Mouse (Mus musculus): ENCODE measurements around the gene Chml.

Chml gene

GRCm38 (mm10) chr1:175692246-175692996 is at the start of gene Chml, which contains the start of gene Opn3:
TSS of gene Chml (minus strand) at chr1:175692901.
TSS of gene Opn3 (minus strand) at chr1:175692776.
- in situ Hi-C loops (cut with MboI, MseI): loop anchor here (5.0 kb wide), 1 partner anchor 190 kb away; the partner anchor contains the start of gene Exo1

- in situ Hi-C loops (cut with MboI, MseI): no loop called here
Observed at GRCm38 (mm10) chr1:175725771-175726170, 33.1 kb upstream of the Chml start.

- in situ Hi-C loops (cut with MboI, MseI): no loop called here
Observed at GRCm38 (mm10) chr1:175716832-175717231, 24.1 kb upstream of the Chml start.

DNA sequence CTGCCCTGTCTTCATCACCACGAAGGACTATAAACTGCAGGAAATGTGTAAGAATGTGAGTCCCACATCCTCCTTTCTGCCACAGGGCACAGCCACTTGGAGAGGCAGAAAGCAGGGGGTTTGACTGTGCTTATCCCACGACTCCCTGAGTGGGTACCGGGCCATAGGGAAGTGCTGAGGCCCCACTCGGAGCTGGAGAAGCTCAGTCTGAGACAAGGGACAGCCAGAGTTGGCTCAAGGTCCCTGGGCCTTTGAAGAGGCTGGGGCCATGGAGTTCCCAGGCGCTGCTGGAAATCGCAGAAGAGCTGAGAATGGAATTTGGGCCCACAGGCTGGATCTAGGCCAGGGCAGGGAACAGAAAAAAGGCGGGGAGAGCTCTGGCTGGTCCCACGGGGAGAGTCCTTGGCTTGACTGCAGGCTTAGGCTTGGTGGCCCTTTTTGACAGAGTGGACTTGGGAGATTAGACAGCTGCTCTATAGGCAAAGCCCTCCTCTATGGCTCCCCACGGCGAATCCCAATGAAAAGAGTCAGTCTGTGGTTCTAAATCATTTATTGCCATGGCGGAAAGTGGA is 19.7 kb upstream of the Chml start:
- in situ Hi-C loops (cut with MboI, MseI): no loop called here

GRCm38 (mm10) chr1:175708013-175708412 is 15.3 kb upstream of the Chml start:
- in situ Hi-C loops (cut with MboI, MseI): no loop called here

DNA sequence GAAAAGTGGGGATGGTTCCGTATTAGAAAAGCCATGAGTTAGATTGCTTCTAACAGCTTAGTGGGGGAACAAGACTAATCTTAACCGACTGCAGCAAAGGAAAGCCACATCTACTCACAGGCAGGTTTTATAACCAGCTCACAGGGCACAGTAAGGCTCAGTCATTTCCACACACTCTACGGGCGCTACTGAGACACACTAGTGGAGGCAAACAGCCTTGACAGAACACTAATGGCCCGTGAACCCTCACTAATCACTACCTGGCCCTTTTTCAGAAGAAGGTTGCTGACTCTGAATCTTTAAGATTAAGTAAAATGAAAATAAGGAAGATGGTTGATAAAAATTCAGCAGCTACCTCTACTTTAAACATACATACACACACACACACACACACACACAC is 14.9 kb upstream of the Chml start:
- in situ Hi-C loops (cut with MboI, MseI): no loop called here

GRCm38 (mm10) chr1:175701145-175701544 is 8.4 kb upstream of the Chml start:
- in situ Hi-C loops (cut with MboI, MseI): no loop called here

DNA sequence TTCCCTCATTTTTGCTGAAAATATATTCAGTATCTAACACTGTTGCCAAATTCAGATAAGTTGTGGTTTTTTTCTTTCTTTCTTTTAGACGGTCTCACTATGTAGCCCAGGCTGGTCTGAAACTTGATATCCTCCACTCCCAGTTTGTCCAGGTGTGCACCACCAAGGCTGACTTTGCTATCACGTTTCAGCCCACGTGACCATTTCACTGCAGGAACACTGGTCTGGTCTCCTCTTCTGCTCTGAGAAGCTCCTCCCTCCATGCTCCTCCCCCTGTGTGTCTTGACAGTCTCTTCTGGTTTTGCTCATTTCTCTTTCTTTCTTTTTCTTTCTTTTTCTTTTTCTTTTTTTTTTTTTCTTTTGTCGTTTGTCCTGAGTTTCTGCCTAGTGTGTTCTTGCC is 7.1 kb upstream of the Chml start:
- in situ Hi-C loops (cut with MboI, MseI): loop anchor here (5.0 kb wide), 1 partner anchor 72 kb away; the partner anchor contains the start of gene Fh1

DNA sequence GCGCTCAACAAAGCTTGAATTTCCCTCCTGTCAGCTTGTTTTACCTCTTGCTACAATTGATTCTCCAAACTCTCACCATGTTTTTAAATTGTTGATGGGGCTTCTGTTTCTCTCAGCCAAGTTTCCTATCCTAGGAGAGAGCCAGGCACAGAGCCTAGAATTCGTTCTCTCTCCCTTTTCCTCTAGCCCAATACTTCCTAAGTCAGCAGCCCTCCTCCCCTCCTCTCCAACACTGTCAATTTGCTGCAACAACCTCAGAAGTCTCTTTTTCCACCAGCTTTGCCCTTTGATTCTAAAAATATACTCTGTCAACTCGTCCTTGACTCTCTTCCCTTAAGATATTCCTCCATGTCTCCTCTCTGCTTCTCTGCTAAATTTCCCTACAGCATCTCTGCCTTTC is 6.7 kb upstream of the Chml start:
- in situ Hi-C loops (cut with MboI, MseI): loop anchor here (5.0 kb wide), 1 partner anchor 72 kb away; the partner anchor contains the start of gene Fh1

- in situ Hi-C loops (cut with MboI, MseI): loop anchor here (5.0 kb wide), 1 partner anchor 71 kb away; the partner anchor contains the start of gene Fh1
Observed at GRCm38 (mm10) chr1:175698293-175698692, 5.6 kb upstream of the Chml start, which contains the start of gene Wdr64. TSS of gene Wdr64 (plus strand) at chr1:175698593.

DNA sequence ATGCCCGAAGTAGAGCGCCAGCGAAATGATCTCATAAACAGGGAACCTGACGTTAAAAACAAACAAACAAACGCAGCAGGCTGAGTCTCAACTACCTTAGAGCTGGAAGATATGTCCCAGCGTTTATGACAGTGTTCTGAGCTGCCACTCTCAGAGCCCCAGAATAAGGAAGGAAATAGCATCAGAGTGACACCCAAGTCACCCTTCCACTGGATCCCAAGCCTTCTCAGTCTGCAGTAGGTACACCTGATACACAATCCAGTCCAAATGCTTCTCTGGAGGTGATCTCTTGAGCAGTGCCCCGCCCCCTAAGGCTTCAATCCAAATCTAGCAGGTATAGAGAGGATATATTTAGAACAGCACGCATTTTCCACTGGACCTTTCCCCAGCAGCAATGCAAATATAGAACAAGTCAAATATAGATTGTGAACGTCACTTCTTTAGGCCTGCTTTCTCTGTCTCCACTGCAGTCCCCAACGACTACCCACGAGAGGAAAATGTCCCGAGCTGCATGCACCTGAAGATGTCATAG is 794 bp upstream of the Chml start:
- in situ Hi-C loops (cut with MboI, MseI): loop anchor here (5.0 kb wide), 1 partner anchor 189 kb away; the partner anchor contains the start of gene Exo1

DNA sequence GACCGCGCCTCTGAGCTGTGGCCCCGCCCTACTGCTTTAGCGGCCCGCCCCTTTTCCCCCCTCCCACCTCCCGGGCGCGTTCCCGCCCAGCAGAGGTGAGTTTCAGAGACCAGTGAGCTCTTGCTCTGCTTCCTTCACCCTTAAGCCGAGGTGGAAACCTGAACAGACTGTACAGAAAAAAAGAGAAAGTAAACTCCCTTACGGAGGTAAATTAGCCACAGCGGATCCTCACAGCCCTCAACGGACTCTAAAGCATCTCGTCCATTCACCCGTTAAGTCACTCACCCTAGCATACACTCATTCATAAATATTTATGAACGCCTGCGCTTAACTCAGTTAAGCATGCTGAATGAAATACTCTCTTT is 278 bp upstream of the Chml start:
- in situ Hi-C loops (cut with MboI, MseI): loop anchor here (5.0 kb wide), 1 partner anchor 189 kb away; the partner anchor contains the start of gene Exo1

- in situ Hi-C loops (cut with MboI, MseI): loop anchor here (5.0 kb wide), 1 partner anchor 191 kb away; the partner anchor contains the start of gene Exo1
Observed at GRCm38 (mm10) chr1:175691686-175692245, 935 bp downstream of the Chml start.

- in situ Hi-C loops (cut with MboI, MseI): loop anchor here (5.0 kb wide), 1 partner anchor 39 kb away; no protein-coding TSS in a partner anchor
Observed at GRCm38 (mm10) chr1:175680995-175681394, 11.7 kb downstream of the Chml start.

- in situ Hi-C loops (cut with MboI, MseI): no loop called here
Observed at GRCm38 (mm10) chr1:175677459-175677858, 15.2 kb downstream of the Chml start.

- in situ Hi-C loops (cut with MboI, MseI): no loop called here
Observed at GRCm38 (mm10) chr1:175675116-175675515, 17.6 kb downstream of the Chml start.

GRCm38 (mm10) chr1:175673563-175674325 is 19.0 kb downstream of the Chml start:
- in situ Hi-C loops (cut with MboI, MseI): no loop called here

DNA sequence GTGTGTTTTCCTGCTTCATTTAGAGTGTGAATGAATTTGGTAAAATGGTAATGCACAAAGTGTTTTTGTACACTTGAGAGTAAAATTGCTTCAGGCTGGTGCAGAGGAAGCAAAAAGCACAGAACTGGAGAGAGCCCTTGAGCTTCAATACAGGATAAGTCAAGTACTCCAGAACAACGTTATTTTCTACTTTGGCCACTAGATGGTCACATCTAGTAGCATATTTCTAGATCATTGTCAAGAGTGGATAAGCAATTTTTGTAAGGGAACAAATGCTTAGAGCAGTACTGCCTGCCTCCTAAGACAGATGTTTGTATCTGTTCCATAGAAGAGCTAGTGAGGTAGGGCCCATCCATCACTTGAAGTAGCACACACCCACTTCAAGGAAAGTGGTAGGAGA is 21.1 kb downstream of the Chml start:
- in situ Hi-C loops (cut with MboI, MseI): no loop called here

GRCm38 (mm10) chr1:175670042-175670441 is 22.7 kb downstream of the Chml start:
- in situ Hi-C loops (cut with MboI, MseI): no loop called here

DNA sequence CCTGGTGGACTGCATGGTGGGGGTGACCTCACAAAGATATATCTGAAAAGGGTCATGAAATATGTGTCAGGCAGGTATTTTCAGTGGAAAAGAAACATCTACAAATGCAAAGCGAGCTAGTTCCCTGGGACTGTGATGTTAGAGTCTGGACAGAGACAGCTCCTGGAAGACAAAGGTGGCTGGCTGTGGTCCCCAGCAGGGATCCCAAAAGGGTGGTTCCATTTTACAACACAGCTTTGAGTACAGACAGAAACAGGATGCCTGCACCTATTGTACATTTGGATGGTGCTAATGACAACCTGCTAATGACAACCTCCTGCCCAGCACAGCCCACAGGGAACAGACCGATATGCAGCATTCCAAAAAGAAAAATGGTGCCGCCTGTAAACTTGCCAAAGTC is 23.2 kb downstream of the Chml start:
- in situ Hi-C loops (cut with MboI, MseI): no loop called here

GRCm38 (mm10) chr1:175668666-175669405 is 23.9 kb downstream of the Chml start:
- in situ Hi-C loops (cut with MboI, MseI): no loop called here

All from T-helper 2 cell (primary cell).